Mouse (Mus musculus) thymus, postnatal 0 days (tissue): ENCODE measurements around the gene Tmem52. TPM values are rescaled to one million over a fixed set of nuclear protein-coding genes. Genes with fewer than 3 reads are reported as not detected.
"Not testable (repeated sequence)": the region's sequence is repeated elsewhere in the genome, so short reads cannot be mapped to it uniquely, and the experiment has no call there.

Experiments used
- DNase-seq: peaks from one replicate; pipeline ENCODE4 v3.0.0-alpha.2; 2015; ENCODE audit warnings: low spot score
- polyA plus RNA-seq: library from polyadenylated mRNA; unstranded; fragments of >200 nt; fragmentation: Nextera tagmentation; extraction: Ambion mirVana; gene quantifications from 2 replicates; pipeline ENCODE4 v1.2.1, GENCODE M21; 2015

Tmem52 gene
- polyA plus RNA-seq, 1 experiment from 2014 or later: 0.79 TPM

- no peak for DNase-seq
These were observed 2.5 kb downstream of the Tmem52 start for GRCm38 (mm10) chr4:155471406-155471805.

GRCm38 (mm10) chr4:155472716-155473290 lies 3.9 kb downstream of the Tmem52 start:
- DNase-seq: no peak

GRCm38 (mm10) chr4:155473319-155473718 lies 4.4 kb downstream of the Tmem52 start:
- DNase-seq: no peak

GRCm38 (mm10) chr4:155473796-155474195 lies 4.9 kb downstream of the Tmem52 start:
- DNase-seq: not testable (repeated sequence)

GRCm38 (mm10) chr4:155481381-155482124 lies 12.6 kb downstream of the Tmem52 start:
- peak; percentile 87 for DNase-seq

- DNase-seq: no peak
These were observed 13.2 kb downstream of the Tmem52 start for GRCm38 (mm10) chr4:155482125-155482480.

GRCm38 (mm10) chr4:155482733-155483540 lies 14.0 kb downstream of the Tmem52 start:
- no peak for DNase-seq

GRCm38 (mm10) chr4:155485521-155485920 lies 16.6 kb downstream of the Tmem52 start:
- no peak for DNase-seq

GRCm38 (mm10) chr4:155487746-155488145 lies 18.8 kb downstream of the Tmem52 start:
- DNase-seq: no peak

- no peak for DNase-seq
These were observed 19.5 kb downstream of the Tmem52 start for GRCm38 (mm10) chr4:155488232-155489025.

GRCm38 (mm10) chr4:155489101-155489970 lies 20.4 kb downstream of the Tmem52 start:
- DNase-seq: no peak

- DNase-seq: no peak
These were observed 21.5 kb downstream of the Tmem52 start for GRCm38 (mm10) chr4:155490456-155490855.

- peak; percentile 90 for DNase-seq
These were observed 22.1 kb downstream of the Tmem52 start, which contains the start of gene Gnb1 for GRCm38 (mm10) chr4:155490990-155491504. Gnb1 (plus strand) TSS chr4:155491361.

- peak; percentile 30 for DNase-seq
These were observed 22.7 kb downstream of the Tmem52 start for GRCm38 (mm10) chr4:155491529-155492130.

GRCm38 (mm10) chr4:155492131-155492633 lies 23.3 kb downstream of the Tmem52 start:
- peak; percentile 39 for DNase-seq

GRCm38 (mm10) chr4:155494891-155495290 lies 26.0 kb downstream of the Tmem52 start:
- no peak for DNase-seq

GRCm38 (mm10) chr4:155497963-155498362 lies 29.0 kb downstream of the Tmem52 start:
- DNase-seq: no peak

GRCm38 (mm10) chr4:155501126-155501525 lies 32.2 kb downstream of the Tmem52 start:
- no peak for DNase-seq

- DNase-seq: no peak
These were observed 36.2 kb downstream of the Tmem52 start for GRCm38 (mm10) chr4:155505067-155505466.
